Mouse (Mus musculus) kidney, embryonic 15.5 days (tissue): ENCODE results near the gene Pdgfa. TPM values are rescaled to one million over a fixed set of nuclear protein-coding genes. Genes with fewer than 3 reads are reported as not detected.

ENCODE experiments used
- ATAC-seq: fragments of 200-750 bp; cut with Nextera tagmentation; replicated peaks from 2 replicates; pipeline ENCODE4 v1.8.0; 2017; ENCODE audit warnings: moderate TSS enrichment; ENCODE audit not compliant: low FRiP score
- H3K27ac ChIP-seq: fragments of 300-500 bp; sonication (generic); 2 replicates; pipeline ENCODE4 v1.5.1; 2015; ENCODE audit warnings: mild to moderate bottlenecking, inconsistent platforms
- H3K27me3 ChIP-seq: fragments of 300-500 bp; sonication (generic); 2 replicates; pipeline ENCODE4 v1.6.1; 2015; ENCODE audit warnings: inconsistent platforms
- H3K36me3 ChIP-seq: fragments of 300-500 bp; sonication (generic); 2 replicates; pipeline ENCODE4 v1.6.1; 2015; ENCODE audit warnings: inconsistent platforms
- H3K4me1 ChIP-seq: fragments of 300-500 bp; sonication (generic); 2 replicates; pipeline ENCODE4 v1.6.1; 2015; ENCODE audit warnings: inconsistent platforms
- H3K4me2 ChIP-seq: fragments of 300-500 bp; sonication (generic); 2 replicates; pipeline ENCODE4 v1.6.1; 2015; ENCODE audit warnings: moderate library complexity, mild to moderate bottlenecking, inconsistent platforms
- H3K4me3 ChIP-seq: fragments of 300-500 bp; sonication (generic); replicated peaks from 2 replicates; pipeline ENCODE4 v1.5.1; 2015; ENCODE audit warnings: mild to moderate bottlenecking, inconsistent platforms
- H3K9ac ChIP-seq: fragments of 300-500 bp; sonication (generic); 2 replicates; pipeline ENCODE4 v1.6.1; 2015; ENCODE audit warnings: mild to moderate bottlenecking, inconsistent platforms
- H3K9me3 ChIP-seq: fragments of 300-500 bp; sonication (generic); replicated peaks from 2 replicates; pipeline ENCODE4 v1.6.1; 2016; ENCODE audit warnings: inconsistent platforms
- WGBS: fragments of 180-500 bp; shearing (Covaris S2); methylation state at CpG from one replicate; pipeline ENCODE4 v1.1.7; 2015; ENCODE audit warnings: mixed read lengths; 5-methylcytosine and 5-hydroxymethylcytosine counted together
- polyA plus RNA-seq: library from polyadenylated mRNA; unstranded; fragments of >200 nt; fragmentation: Nextera tagmentation; extraction: Ambion mirVana; gene quantifications from 2 replicates; pipeline ENCODE4 v1.2.1, GENCODE M21; 2015

Pdgfa gene
- polyA plus RNA-seq, 1 experiment from 2014 or later = 55.7 TPM

GRCm38 (mm10) chr5:138974911-138975485, 22.2 kb downstream of the Pdgfa start:
- no peak overlapping the region for H3K4me2 ChIP-seq
- no peak for ATAC-seq
- no peaks in the 10 kb centered on the region for H3K27me3 ChIP-seq
- WGBS = 88% methylated on average over 8 of the region's 8 CpGs
- no peaks in the 10 kb centered on the region for H3K9me3 ChIP-seq
- no peak overlapping the region for H3K4me3 ChIP-seq
- H3K4me1 ChIP-seq = peaks cover 33% of the 10 kb centered on the region
- H3K36me3 ChIP-seq = peaks cover 22% of the 10 kb centered on the region
- H3K27ac ChIP-seq = no peak overlapping the region
- no peak overlapping the region for H3K9ac ChIP-seq

GRCm38 (mm10) chr5:138973480-138973879, 23.7 kb downstream of the Pdgfa start:
- Histone ChIP-seq H3K27ac (no peak overlapping the region), H3K36me3 (peaks cover 14% of the 10 kb centered on the region), H3K9me3 (no peaks in the 10 kb centered on the region), H3K4me3 (no peak overlapping the region), H3K4me1 (peaks cover 23% of the 10 kb centered on the region), H3K27me3 (no peaks in the 10 kb centered on the region), H3K9ac (no peak overlapping the region), H3K4me2 (no peak overlapping the region)
- 72% methylated on average over 6 of the region's 6 CpGs for WGBS
- ATAC-seq = no peak

- Histone ChIP-seq H3K4me2 (no peak overlapping the region), H3K27me3 (no peaks in the 10 kb centered on the region), H3K4me3 (no peak overlapping the region), H3K9ac (no peak overlapping the region), H3K36me3 (peaks cover 11% of the 10 kb centered on the region), H3K4me1 (peaks cover 11% of the 10 kb centered on the region), H3K27ac (no peak overlapping the region), H3K9me3 (no peaks in the 10 kb centered on the region)
- 81% methylated on average over 9 of the region's 9 CpGs for WGBS
- no peak for ATAC-seq
Measured at GRCm38 (mm10) chr5:138971405-138971804, 25.8 kb downstream of the Pdgfa start.

GRCm38 (mm10) chr5:138970056-138970490, 27.1 kb downstream of the Pdgfa start:
- Histone ChIP-seq H3K4me2 (no peak overlapping the region), H3K9me3 (no peaks in the 10 kb centered on the region), H3K27ac (peak overlapping the region; percentile 62), H3K9ac (no peak overlapping the region), H3K4me3 (no peak overlapping the region), H3K27me3 (no peaks in the 10 kb centered on the region), H3K36me3 (no peaks in the 10 kb centered on the region), H3K4me1 (peaks cover 24% of the 10 kb centered on the region)
- WGBS = 59% methylated on average over 7 of the region's 7 CpGs
- ATAC-seq = no peak; the same call in 1 of the 2 replicates

GRCm38 (mm10) chr5:138966033-138966724, 31.0 kb downstream of the Pdgfa start:
- Histone ChIP-seq H3K36me3 (no peaks in the 10 kb centered on the region), H3K27me3 (no peaks in the 10 kb centered on the region), H3K4me2 (no peak overlapping the region), H3K27ac (no peak overlapping the region), H3K4me3 (no peak overlapping the region), H3K9ac (no peak overlapping the region), H3K4me1 (peaks cover 24% of the 10 kb centered on the region), H3K9me3 (no peaks in the 10 kb centered on the region)
- 47% methylated on average over 7 of the region's 7 CpGs for WGBS
- no peak for ATAC-seq

GRCm38 (mm10) chr5:138965590-138965989, 31.6 kb downstream of the Pdgfa start:
- H3K4me3 ChIP-seq = no peak overlapping the region
- H3K9ac ChIP-seq = no peak overlapping the region
- no peak overlapping the region for H3K4me2 ChIP-seq
- 76% methylated on average over 2 of the region's 2 CpGs for WGBS
- no peak overlapping the region for H3K27ac ChIP-seq
- no peak for ATAC-seq
- H3K36me3 ChIP-seq = no peaks in the 10 kb centered on the region
- no peaks in the 10 kb centered on the region for H3K9me3 ChIP-seq
- peaks cover 23% of the 10 kb centered on the region for H3K4me1 ChIP-seq
- H3K27me3 ChIP-seq = no peaks in the 10 kb centered on the region

- Histone ChIP-seq H3K4me2 (no peak overlapping the region), H3K4me3 (no peak overlapping the region), H3K9me3 (no peaks in the 10 kb centered on the region), H3K27ac (no peak overlapping the region), H3K36me3 (no peaks in the 10 kb centered on the region), H3K9ac (no peak overlapping the region), H3K27me3 (peaks cover 3% of the 10 kb centered on the region; the same call in 1 of the 2 replicates), H3K4me1 (peaks cover 33% of the 10 kb centered on the region)
- ATAC-seq = no peak
- WGBS = 27% methylated on average over 10 of the region's 10 CpGs
Measured at GRCm38 (mm10) chr5:138956427-138956833, 40.7 kb downstream of the Pdgfa start.

GRCm38 (mm10) chr5:138953986-138954385, 43.2 kb downstream of the Pdgfa start:
- H3K4me3 ChIP-seq = no peak overlapping the region
- no peak overlapping the region for H3K27ac ChIP-seq
- no peak for ATAC-seq
- WGBS = 71% methylated on average over 7 of the region's 7 CpGs
- H3K9me3 ChIP-seq = no peaks in the 10 kb centered on the region
- peaks cover 41% of the 10 kb centered on the region for H3K4me1 ChIP-seq
- H3K9ac ChIP-seq = no peak overlapping the region
- no peak overlapping the region for H3K4me2 ChIP-seq
- peaks cover 3% of the 10 kb centered on the region; the same call in 1 of the 2 replicates for H3K27me3 ChIP-seq
- no peaks in the 10 kb centered on the region for H3K36me3 ChIP-seq

- Histone ChIP-seq H3K9ac (no peak overlapping the region), H3K36me3 (no peaks in the 10 kb centered on the region), H3K4me2 (no peak overlapping the region), H3K4me1 (peaks cover 51% of the 10 kb centered on the region), H3K4me3 (no peak overlapping the region), H3K27ac (peak overlapping the region; percentile 37; the same call in 1 of the 2 replicates), H3K27me3 (peaks cover 3% of the 10 kb centered on the region; the same call in 1 of the 2 replicates), H3K9me3 (no peaks in the 10 kb centered on the region)
- WGBS = 56% methylated on average over 13 of the region's 13 CpGs
- no peak for ATAC-seq
Measured at GRCm38 (mm10) chr5:138952969-138953368, 44.2 kb downstream of the Pdgfa start.

GRCm38 (mm10) chr5:138951305-138951704, 45.9 kb downstream of the Pdgfa start:
- H3K36me3 ChIP-seq = no peaks in the 10 kb centered on the region
- 79% methylated on average over 2 of the region's 2 CpGs for WGBS
- H3K9ac ChIP-seq = no peak overlapping the region
- no peak overlapping the region for H3K4me2 ChIP-seq
- ATAC-seq = no peak
- H3K27me3 ChIP-seq = no peaks in the 10 kb centered on the region
- H3K4me3 ChIP-seq = no peak overlapping the region
- H3K27ac ChIP-seq = no peak overlapping the region
- no peaks in the 10 kb centered on the region for H3K9me3 ChIP-seq
- H3K4me1 ChIP-seq = peaks cover 59% of the 10 kb centered on the region

- no peaks in the 10 kb centered on the region for H3K27me3 ChIP-seq
- no peak overlapping the region for H3K4me3 ChIP-seq
- H3K27ac ChIP-seq = no peak overlapping the region
- no peak for ATAC-seq
- no peaks in the 10 kb centered on the region for H3K36me3 ChIP-seq
- peaks cover 46% of the 10 kb centered on the region for H3K4me1 ChIP-seq
- H3K9ac ChIP-seq = no peak overlapping the region
- 81% methylated on average over 6 of the region's 6 CpGs for WGBS
- no peak overlapping the region for H3K4me2 ChIP-seq
- H3K9me3 ChIP-seq = no peaks in the 10 kb centered on the region
Measured at GRCm38 (mm10) chr5:138949165-138949564, 48.0 kb downstream of the Pdgfa start.

- Histone ChIP-seq H3K27me3 (no peaks in the 10 kb centered on the region), H3K9me3 (no peaks in the 10 kb centered on the region), H3K27ac (peak overlapping the region; percentile 50), H3K9ac (no peak overlapping the region), H3K36me3 (no peaks in the 10 kb centered on the region), H3K4me1 (peaks cover 39% of the 10 kb centered on the region), H3K4me2 (peak overlapping the region; percentile 24), H3K4me3 (no peak overlapping the region)
- 30% methylated on average over 13 of the region's 13 CpGs for WGBS
- ATAC-seq = peak; percentile 65
Measured at GRCm38 (mm10) chr5:138948031-138948980, 48.9 kb downstream of the Pdgfa start.
